Mouse (Mus musculus) MEL-GATA-1-ER (cell line): ENCODE data around the gene Irx3.

Source experiments
- DNase-seq: peaks from one replicate; pipeline ENCODE4 v3.0.0-alpha.2; 2012; ENCODE audit warnings: low read depth; ENCODE audit errors: extremely low read depth

Irx3 gene

GRCm38 (mm10) chr8:91801839-91802238 is at the start of gene Irx3:
TSS of gene Irx3 (minus strand) at chr8:91802067.
- no peak for DNase-seq

GRCm38 (mm10) chr8:91851359-91851758 is 49.5 kb upstream of the Irx3 start:
- DNase-seq, result no peak

GRCm38 (mm10) chr8:91849984-91850383 is 48.1 kb upstream of the Irx3 start:
- no peak for DNase-seq

- no peak for DNase-seq
Observed at GRCm38 (mm10) chr8:91849529-91849928, 47.7 kb upstream of the Irx3 start.

DNA sequence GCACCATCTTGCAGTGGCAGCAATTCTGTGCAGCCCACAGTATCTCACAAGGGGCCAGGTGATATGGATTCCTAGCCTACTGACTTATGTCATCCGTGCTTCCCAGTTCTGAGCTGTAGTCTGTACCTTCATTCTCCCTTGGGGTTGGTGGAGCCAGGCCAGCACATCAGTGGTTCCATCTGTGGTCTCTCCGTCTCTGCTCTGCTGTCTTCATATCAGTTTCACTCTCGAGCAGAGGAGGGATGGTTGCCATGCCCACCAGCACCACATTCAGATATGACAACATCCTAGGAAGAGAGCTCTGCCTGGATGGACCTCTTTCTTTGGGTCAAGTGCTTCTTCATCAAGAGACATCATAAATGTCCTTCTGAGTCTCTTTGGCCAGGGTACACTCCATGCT is 43.8 kb upstream of the Irx3 start:
- DNase-seq, result no peak

GRCm38 (mm10) chr8:91837131-91837530 is 35.3 kb upstream of the Irx3 start:
- no peak for DNase-seq

DNA sequence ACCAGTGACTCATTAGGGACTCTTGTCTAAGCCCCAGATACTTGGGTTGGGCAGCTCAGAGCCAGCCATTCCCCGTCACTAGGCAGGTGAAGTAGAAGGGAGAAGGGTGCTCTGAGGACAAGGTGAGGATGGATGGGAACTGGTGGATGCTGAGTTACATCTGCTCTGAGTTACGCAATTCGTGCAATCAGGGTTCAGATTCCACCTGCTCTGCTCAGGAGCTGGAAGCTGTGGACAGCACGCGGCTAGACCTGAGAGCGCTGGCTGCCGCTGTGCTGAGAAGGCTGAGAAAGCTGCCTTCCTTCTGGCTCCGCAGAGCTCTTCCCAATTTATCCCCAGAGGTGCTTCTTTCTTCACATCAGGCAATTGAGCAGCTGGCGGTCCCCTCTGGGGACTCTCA is 34.8 kb upstream of the Irx3 start:
- no peak for DNase-seq

GRCm38 (mm10) chr8:91827661-91828060 is 25.8 kb upstream of the Irx3 start:
- DNase-seq, result no peak

DNA sequence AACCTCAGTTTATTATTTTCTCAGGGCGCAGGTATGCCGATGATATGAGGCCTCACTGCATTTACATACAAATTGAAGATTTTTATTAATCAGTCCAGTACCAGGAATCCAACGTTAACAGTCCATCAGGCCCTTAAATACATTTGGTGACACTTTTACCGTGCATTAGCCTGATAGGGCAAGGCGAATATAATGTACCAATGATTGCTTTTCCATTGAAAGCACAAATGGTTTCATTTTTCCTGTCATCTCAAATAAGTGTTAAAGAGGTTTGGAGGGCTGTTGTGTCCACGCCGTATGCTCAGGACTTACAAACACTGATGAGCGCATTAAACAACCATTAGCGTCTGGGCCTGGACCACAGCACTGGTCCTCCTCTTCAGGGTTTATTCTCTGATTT is 25.3 kb upstream of the Irx3 start:
- no peak for DNase-seq

GRCm38 (mm10) chr8:91823357-91823756 is 21.5 kb upstream of the Irx3 start:
- DNase-seq, result no peak

DNA sequence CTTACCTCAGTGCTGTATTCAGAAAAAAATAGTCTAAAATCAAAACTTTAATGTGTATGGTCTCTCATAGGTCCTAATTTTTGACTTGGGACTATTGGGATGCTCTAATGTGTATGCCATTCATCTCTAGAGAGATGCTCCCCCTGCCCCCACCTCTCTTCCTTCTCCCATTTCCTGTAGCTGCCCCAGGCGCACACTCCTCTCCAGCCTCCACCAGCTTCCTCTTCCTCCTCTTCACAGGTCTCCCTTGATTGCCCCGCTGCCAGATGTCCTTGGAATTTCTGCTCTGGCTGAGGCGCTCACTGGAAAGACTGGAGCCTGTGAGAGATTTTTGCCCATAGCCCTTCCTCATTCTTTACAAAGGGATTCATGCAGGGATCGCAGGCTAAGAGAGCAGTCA is 20.9 kb upstream of the Irx3 start:
- DNase-seq, result no peak

- DNase-seq, result no peak
Observed at GRCm38 (mm10) chr8:91821976-91822375, 20.1 kb upstream of the Irx3 start.

- DNase-seq, result no peak
Observed at GRCm38 (mm10) chr8:91819778-91820177, 17.9 kb upstream of the Irx3 start.

DNA sequence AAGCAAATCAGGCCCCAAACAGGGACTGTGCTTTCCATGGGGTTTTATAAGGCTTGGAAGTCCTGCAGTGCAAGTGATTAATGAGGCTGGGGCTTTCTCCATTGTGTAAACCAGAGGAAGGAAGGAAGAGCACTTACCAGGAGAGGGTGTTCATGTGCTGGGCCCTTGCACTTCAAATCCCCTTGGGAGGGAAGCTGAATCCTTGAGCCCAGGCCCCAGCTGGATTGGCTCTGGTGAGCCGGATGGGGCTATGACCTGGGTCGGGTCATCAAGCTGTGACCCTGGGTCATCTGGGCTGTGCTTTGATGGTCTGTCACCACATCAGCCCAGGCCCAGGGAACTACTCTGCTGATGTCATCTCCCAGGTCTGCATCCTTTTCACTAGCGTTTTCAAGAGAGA is 16.9 kb upstream of the Irx3 start:
- no peak for DNase-seq

- no peak for DNase-seq
Observed at GRCm38 (mm10) chr8:91814106-91814505, 12.2 kb upstream of the Irx3 start.

- DNase-seq, result no peak
Observed at GRCm38 (mm10) chr8:91806720-91807241, 4.9 kb upstream of the Irx3 start.

GRCm38 (mm10) chr8:91806084-91806719 is 4.3 kb upstream of the Irx3 start:
- DNase-seq, result no peak

DNA sequence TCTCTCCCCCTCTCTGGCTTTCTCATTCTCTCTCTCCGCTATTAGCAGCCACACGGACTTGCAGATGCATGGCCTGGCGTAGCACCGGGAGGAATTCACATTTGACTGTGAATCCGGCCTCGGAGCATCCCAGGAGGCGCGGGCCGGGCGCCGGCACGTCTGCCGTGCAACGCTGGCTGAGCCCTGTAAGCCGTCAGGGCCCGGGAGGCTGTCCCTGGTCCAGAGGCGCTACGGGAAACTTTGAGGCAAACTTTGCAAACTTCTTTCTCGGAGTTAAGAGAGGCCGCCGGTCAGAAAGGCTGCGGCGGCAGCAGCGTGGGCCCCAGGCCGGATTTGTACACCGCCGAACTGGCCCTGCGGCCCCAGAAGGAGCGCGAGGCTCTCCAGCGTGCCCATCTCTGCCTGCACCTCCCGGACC is 3.4 kb upstream of the Irx3 start:
- DNase-seq, result no peak

GRCm38 (mm10) chr8:91804403-91805253 is 2.8 kb upstream of the Irx3 start:
- no peak for DNase-seq

- no peak for DNase-seq
Observed at GRCm38 (mm10) chr8:91803515-91804402, 1.9 kb upstream of the Irx3 start.
